Mouse (Mus musculus) layer of hippocampus, adult 2 months (tissue): ENCODE measurements around the gene Ptma. TPM values are rescaled to one million over a fixed set of nuclear protein-coding genes. Genes with fewer than 3 reads are reported as not detected.
A peak's percentile ranks its signal among the peaks of the same experiment; 100 is the strongest.

Source experiments
- DNase-seq, 2 experiments: peaks; one replicate each; pipeline ENCODE4 v3.0.0; 2022; ENCODE audit warnings: low spot score in 2 of 2
- H3K27ac ChIP-seq: fragments of 200-600 bp; 2 replicates; pipeline ENCODE4 v1.8.1; 2022
- H3K4me3 ChIP-seq: fragments of 200-600 bp; 2 replicates; pipeline ENCODE4 v1.8.1; 2022; ENCODE audit warnings: mild to moderate bottlenecking
- CTCF ChIP-seq: fragments of 200-600 bp; conservative IDR thresholded peaks from 2 replicates; pipeline ENCODE4 v1.8.1; 2022; ENCODE audit warnings: antibody characterized with exemption, mild to moderate bottlenecking, moderate library complexity
- total RNA-seq, 2 experiments: library from RNA; stranded (reverse); gene quantifications; 2 replicates each; pipeline ENCODE4 v1.2.3; 2021

The Ptma gene
- total RNA-seq, 2 experiments from 2014 or later = 478 to 491 TPM

- Histone ChIP-seq H3K4me3 (no peak overlapping the region), H3K27ac (peak overlapping the region; percentile 88)
- no peak for TF ChIP-seq CTCF
- no peak for DNase-seq
These were observed 25.8 kb upstream of the Ptma start for GRCm38 (mm10) chr1:86500681-86501080.

- H3K27ac ChIP-seq = peak overlapping the region; percentile 88
- H3K4me3 ChIP-seq = no peak overlapping the region
- peak; percentile 83 to 90 for DNase-seq
- peak; percentile 76 for TF ChIP-seq CTCF
These were observed 25.4 kb upstream of the Ptma start for GRCm38 (mm10) chr1:86501114-86501532.

- peak; percentile 90 to 97 for DNase-seq
- TF ChIP-seq CTCF = peak; percentile 85
- Histone ChIP-seq H3K4me3 (no peak overlapping the region), H3K27ac (peak overlapping the region; percentile 88)
These were observed 25.0 kb upstream of the Ptma start for GRCm38 (mm10) chr1:86501559-86501958.

- no peak for DNase-seq
- no peak for TF ChIP-seq CTCF
- Histone ChIP-seq H3K27ac (peak overlapping the region; percentile 99), H3K4me3 (no peak overlapping the region)
These were observed 24.1 kb upstream of the Ptma start for GRCm38 (mm10) chr1:86502221-86503048.

GRCm38 (mm10) chr1:86503165-86503747, 23.3 kb upstream of the Ptma start:
- Histone ChIP-seq H3K27ac (peak overlapping the region; percentile 99), H3K4me3 (peak overlapping the region; percentile 61)
- TF ChIP-seq CTCF = no peak
- no peak for DNase-seq

- peak; percentile 94 to 96 for DNase-seq
These were observed 22.4 kb upstream of the Ptma start for GRCm38 (mm10) chr1:86503906-86504696.

GRCm38 (mm10) chr1:86504697-86505421, 21.7 kb upstream of the Ptma start:
- Histone ChIP-seq H3K4me3 (peak overlapping the region; percentile 61), H3K27ac (peak overlapping the region; percentile 99)
- no peak for DNase-seq
- no peak for TF ChIP-seq CTCF

More at GRCm38 (mm10) chr1:86503906-86504696, 22.4 kb upstream of the Ptma start:
- TF ChIP-seq CTCF = peak; percentile 80
- H3K27ac ChIP-seq = peak overlapping the region; percentile 99
- H3K4me3 ChIP-seq = peak overlapping the region; percentile 61

- H3K4me3 ChIP-seq = no peak overlapping the region
- TF ChIP-seq CTCF = no peak
- DNase-seq = peak in 1 of 2 experiments; percentile 35
- H3K27ac ChIP-seq = peak overlapping the region; percentile 99
These were observed 21.1 kb upstream of the Ptma start for GRCm38 (mm10) chr1:86505461-86505860.

GRCm38 (mm10) chr1:86506420-86506819, 20.1 kb upstream of the Ptma start:
- Histone ChIP-seq H3K4me3 (no peak overlapping the region), H3K27ac (peak overlapping the region; percentile 84)
- TF ChIP-seq CTCF = no peak
- no peak for DNase-seq

GRCm38 (mm10) chr1:86507866-86508265, 18.7 kb upstream of the Ptma start:
- DNase-seq = peak in 1 of 2 experiments; percentile 22
- no peak for TF ChIP-seq CTCF
- peak overlapping the region; percentile 84 for H3K27ac ChIP-seq
- no peak overlapping the region for H3K4me3 ChIP-seq

- DNase-seq = peak; percentile 82 to 84
- Histone ChIP-seq H3K27ac (peak overlapping the region; percentile 84), H3K4me3 (no peak overlapping the region)
- TF ChIP-seq CTCF = peak; percentile 87
These were observed 17.1 kb upstream of the Ptma start for GRCm38 (mm10) chr1:86509410-86509809.

GRCm38 (mm10) chr1:86510266-86510665, 16.3 kb upstream of the Ptma start:
- no peak for TF ChIP-seq CTCF
- no peak overlapping the region for H3K4me3 ChIP-seq
- DNase-seq = no peak

More at GRCm38 (mm10) chr1:86510266-86510665, 16.3 kb upstream of the Ptma start:
- H3K27ac ChIP-seq = no peak overlapping the region
